Mouse (Mus musculus) kidney, postnatal 36 days (tissue): ENCODE results near the gene Aqp2.

Source experiments
- DNase-seq, 2 experiments: peaks; one replicate each; pipeline ENCODE4 v3.0.0; 2021 to 2022; ENCODE audit warnings: mixed read lengths in 2 of 2

Gene Aqp2

GRCm38 (mm10) chr15:99592177-99592576, 13.3 kb downstream of the Aqp2 start:
- no peak for DNase-seq

DNA sequence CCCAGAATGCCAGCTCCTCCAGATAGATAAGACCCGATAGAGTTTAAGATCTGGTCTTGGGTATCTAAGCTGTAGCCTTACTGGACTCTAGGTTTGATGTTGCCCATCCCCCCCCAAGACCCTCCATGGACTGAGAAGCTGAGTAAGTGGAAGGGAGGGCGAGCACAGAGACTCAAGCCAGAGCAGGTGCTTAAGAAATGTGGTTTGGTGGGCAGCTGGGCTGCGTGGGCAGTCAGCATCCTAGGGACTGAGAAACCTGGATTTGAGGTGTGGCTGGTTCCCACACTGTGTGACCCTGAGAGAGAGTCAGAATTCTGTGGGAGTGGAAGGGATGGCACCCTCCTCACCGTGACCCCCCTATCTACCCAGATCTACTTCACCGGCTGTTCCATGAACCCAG, 14.0 kb downstream of the Aqp2 start:
- no peak for DNase-seq

DNA sequence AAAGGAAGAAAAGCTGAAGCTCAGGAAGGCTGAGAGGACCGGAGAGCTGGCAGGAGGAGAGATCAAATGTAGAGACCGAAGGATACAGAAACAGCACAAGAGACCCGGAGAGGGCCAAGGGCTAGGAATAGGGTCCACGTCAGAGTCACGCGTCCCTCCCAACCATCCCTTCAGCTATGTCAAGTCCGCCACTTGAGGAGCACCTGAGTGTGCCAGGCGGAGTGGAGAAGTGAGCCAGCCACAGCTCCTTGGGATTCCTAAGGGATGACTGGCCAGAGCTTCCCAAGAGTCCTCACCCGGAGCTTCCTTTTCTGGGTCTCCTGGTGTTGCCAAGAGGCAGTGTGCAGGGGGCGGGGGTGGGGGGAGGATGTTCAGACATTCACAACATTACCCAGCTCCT, 16.1 kb downstream of the Aqp2 start:
- no peak for DNase-seq

DNA sequence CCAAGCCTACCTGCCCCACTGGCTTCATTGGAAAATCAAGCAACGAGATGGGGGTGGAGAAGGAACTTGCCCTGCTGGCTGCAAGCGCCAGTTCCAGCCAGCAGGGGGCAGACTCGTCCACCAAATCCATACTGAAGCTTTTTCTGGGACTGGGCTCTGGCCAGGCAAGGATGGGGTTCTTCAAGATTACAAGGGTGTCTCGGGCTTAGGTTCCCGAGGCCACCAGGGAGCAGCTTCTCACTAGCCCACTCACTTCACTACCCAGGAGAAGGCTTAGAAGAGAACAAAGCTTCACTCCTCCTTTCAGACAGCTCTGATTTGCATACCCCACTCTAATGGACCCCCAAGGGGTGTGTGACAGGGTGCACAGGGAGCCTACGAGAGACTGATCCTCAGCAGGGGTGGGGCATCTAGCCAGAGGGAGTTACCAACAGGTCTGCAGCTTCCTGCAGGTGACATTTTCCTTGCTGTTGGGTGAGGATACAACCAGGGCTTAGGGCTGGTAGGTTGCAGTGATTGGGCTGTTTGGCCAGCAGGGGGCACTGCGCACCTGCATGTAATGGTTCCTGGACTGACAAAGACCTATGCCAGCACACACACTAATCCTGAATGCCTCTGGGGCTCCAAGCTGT, 17.3 kb downstream of the Aqp2 start:
- peak; percentile 78 to 91 for DNase-seq

DNA sequence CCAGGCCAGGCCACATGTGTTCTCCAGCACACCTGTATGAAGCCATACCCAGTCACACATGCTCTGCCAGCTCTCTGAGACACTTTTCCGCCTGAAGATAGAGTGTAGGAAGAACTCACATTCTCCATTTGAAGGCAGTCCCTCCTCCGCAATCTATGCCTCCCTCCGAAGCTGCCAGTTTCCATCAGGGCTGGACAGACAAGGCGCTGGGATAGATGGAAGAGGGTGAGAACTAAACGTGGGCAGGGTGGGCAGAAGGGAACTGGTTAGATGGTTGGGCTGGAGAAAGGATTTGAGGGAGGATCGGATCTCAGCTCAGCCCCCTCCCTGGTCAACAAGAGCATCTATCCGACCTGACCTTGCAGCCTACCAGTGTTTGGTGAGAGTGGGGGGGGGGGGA, 18.0 kb downstream of the Aqp2 start:
- DNase-seq: no peak

- DNase-seq: no peak
Observed at GRCm38 (mm10) chr15:99597596-99597995, 18.7 kb downstream of the Aqp2 start.

DNA sequence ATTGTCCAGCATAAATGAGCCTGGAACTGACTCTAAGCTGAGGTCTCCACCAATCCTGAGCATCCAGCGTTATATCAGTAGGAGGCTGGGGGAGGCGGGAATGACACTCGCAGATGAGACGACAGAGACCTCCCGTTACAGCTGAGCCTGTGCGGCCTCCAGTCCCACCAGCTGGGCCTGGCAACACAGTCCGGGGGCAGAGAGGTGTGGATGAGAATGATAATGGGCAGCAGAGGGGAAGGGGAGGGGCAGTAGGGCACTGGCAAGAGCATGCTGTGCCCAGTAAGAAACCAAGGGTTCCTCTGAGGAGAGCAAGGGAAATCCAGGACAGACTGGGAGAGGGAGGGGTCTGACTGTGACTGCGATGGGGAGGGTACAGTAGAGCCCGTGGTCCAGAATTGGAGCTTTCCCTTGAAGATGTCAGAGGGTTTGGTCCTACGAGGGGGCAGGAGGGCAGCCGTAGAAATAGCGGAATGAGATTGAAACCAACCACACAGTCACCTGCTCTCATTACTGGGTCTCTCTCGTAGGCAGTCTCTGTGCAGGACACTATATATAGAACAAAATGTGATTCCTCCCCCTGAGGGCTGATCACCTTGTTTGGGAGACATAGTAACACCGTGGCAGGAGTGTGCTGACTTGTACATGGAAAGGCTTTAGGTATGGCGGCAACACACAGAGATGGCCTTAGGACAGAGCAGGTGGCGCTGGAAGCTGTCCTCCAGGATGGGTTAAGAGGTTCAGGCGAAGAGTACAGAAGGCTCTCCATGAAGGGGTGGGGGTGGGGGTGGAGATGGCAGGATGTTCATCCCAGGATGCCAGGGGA, 20.6 kb downstream of the Aqp2 start:
- DNase-seq: no peak

DNA sequence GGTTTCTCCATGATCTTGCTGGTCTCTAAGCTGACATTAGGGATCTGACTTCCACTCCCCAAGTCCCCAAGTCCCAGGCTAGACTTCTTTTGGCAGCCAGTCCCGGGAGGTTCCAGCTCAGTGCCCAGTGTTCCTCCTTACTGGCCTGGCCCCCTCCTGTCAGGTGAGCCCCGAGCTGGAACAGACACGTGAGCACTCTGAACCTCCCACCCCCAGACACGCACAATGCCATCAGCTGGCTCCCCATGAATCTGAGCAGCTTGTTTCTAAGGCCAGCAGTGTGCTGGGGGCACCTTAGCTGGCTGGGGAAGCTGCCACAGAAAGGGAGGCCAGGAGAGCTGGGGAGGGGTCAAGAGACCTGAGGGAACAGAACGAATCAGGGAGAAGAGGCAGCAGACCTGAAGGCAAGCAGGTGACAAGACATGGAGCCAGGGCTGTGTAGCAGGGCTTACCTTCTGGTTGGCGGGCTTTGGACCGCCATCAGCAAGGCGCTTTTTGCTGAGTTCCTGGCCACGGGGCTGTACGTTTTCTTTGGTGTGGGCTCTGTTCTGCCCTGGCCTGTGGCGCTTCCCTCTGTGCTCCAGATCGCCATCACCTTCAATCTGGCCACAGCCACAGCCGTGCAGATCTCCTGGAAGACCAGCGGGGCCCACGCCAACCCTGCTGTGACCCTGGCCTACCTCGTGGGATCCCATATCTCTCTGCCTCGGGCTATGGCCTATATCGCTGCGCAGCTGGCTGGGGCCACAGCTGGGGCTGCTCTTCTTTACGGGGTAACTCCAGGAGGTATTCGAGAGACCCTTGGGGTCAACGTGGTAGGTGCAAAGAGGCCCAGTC, 22.3 kb downstream of the Aqp2 start, which contains the start of gene Aqp6:
Aqp6 (plus strand) TSS at position 415 of the 837 bp plus-strand sequence.
- DNase-seq: no peak

- no peak for DNase-seq
Observed at GRCm38 (mm10) chr15:99601823-99602120, 22.9 kb downstream of the Aqp2 start.

- DNase-seq: no peak
Observed at GRCm38 (mm10) chr15:99602206-99602820, 23.5 kb downstream of the Aqp2 start.

GRCm38 (mm10) chr15:99603216-99603615, 24.4 kb downstream of the Aqp2 start:
- no peak for DNase-seq

- no peak for DNase-seq
Observed at GRCm38 (mm10) chr15:99605595-99605994, 26.7 kb downstream of the Aqp2 start.

DNA sequence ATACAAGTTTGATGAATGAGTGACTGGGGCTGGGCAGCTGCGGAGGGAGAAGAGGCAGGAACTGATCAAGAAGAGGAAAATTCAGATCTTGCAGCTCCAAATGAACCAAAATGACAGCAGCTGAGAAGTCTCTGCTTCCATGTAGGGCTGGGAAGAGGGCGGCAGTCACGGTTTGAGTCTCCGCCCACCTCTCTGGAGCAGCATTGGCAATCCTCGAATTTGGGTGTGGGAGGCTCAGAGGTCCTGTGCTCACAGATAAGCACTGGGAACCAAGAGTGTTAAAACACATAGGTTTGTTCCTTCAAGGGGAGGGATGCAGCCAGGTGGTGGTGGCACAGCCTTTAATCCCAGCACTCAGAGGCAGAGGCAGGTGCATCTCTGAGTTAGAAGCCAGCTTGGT, 27.7 kb downstream of the Aqp2 start:
- no peak for DNase-seq

DNA sequence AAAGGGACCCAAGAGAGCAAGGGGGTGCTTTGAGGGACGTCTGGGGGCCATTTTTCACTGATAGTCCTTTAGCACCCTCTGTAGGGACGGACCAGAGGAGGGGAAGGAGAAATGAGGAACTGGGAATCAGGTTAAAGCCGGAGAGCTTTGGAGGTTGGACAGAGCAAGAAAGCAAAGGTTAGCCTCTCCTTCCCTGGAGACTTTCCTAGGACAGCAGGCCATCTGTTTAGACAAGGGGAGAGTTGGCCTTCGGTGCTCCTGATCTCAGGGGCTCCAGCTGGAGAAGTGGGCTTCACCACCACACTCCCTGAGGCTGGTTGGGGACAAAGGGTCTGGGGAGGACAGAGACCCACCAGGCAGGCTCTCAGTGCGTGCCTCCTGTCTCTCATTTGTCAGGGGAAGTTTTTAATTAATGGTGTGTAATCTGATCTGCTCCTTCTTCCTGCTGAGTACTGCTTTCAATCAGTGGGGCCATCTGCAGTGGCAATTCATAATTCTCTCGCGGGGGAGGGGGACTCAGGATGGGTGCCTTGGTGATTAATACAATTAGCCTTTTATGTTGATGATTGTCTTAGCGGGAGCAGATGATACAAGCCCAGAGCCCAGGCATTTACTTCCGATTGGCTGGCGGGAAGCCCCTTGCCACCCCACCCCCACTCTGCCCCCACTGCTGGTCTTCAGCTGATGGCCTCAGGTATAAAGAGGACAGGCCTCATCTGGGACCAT, 28.7 kb downstream of the Aqp2 start:
- DNase-seq: no peak

DNA sequence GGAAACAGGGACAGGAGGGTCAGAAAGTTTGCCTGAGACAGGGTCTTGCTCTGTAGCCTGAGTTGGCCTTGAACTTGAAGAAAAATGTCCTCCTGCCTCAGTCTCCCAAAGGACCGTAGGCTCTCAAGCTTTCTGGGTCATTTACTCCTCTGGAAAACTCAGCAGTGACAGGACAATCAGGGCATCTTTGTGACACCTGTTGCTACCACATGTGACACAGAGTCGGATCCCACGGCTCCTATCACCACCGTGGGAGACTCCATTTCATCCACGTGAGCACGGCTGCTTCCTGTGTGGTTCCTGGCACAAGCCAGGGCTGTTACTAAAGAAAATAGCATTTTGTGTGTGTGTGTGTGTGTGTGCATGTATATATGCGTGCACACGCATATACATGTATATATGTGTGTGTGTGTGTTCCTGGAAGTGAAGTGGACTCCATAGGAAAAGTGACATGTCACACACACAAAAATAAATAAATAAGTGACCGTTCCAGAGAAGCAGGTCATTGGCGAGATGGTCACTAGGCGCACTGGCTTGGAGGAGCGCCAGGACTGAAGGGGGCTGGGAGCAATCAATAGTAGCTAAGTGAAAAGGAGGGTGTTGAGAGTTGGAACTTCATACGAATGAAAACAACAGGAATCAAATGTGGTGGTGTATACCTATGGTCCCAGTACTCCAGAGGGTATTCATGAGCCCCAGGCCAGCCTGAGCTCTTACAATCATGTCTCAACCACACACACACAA, 29.7 kb downstream of the Aqp2 start:
- no peak for DNase-seq

DNA sequence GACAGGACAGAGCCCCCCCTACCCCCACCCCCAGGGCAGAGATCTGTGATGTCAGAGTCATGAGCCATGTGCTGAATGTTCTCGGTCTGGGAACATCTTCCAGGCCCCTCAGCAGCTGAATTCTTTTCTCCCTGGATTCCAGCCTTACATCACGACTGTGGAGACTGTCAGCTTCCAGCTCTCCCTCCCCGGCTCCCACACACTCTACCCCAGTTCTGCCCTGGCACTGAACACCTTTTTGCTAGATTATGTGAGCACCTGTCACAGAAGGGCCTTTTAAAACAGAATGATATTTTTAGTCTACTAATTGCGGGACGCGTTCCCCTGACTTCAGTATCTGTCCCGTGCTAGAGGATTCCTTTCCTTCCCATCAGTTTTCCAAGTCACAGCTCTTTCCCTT, 32.7 kb downstream of the Aqp2 start:
- no peak for DNase-seq

DNA sequence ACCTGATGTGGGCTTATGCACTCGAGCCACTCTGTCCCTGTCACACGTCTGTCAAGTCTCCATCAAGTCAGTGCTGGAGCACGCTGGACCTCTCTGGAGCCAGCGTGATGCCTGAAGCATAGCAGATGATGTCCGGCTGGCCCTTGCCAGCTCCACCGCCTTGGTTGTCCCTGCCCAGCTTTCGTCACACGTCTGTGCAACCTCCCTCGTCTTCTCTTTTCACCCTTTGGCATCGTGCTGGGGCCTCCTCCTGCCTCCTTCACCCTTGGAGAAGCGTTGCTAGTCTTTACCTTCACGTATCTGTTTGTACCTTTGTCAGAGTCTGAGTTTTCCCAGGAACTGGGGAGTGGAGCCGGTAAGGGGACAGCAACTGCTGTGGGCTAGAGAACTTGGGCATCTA, 35.4 kb downstream of the Aqp2 start:
- DNase-seq: no peak

DNA sequence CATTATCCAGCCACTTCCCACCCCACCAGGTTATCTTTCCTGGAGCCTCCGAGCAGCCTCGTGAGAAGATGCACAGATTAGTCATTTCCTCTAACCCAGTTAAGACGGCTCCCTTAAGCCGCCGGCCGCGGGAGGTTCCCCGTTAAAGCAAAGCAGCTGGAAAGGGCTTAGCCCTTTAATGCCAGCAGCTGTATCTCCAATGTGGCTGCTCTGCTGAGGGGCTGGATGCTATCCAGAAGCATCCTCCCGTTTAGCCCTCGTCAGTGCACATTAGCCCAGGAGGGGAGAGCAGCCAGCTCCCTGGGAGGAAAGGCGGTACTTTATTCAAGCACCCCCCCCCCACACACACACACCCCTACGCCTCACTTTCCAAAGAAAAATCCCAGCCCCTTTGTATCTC, 35.9 kb downstream of the Aqp2 start:
- DNase-seq: peak in 1 of 2 experiments; percentile 17

DNA sequence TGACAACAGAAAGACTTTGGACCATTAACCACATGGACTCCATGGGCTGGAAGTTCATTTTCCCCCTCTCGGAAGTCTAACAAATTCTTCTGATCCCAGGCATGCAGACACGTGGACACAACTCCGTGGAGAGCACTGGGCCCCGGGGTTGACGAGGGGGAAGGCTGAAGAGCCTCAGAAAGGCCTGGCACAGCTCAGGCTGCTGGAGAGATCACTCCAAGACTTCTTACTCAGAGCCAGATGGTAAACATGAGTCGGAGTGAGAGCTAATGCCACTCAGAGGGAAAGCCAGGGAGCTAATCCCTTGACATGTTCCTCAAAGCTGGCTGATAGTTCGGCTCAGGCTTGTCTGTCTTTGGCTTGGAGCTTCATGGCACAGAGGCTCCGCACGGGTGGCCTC, 36.4 kb downstream of the Aqp2 start:
- DNase-seq: no peak

DNA sequence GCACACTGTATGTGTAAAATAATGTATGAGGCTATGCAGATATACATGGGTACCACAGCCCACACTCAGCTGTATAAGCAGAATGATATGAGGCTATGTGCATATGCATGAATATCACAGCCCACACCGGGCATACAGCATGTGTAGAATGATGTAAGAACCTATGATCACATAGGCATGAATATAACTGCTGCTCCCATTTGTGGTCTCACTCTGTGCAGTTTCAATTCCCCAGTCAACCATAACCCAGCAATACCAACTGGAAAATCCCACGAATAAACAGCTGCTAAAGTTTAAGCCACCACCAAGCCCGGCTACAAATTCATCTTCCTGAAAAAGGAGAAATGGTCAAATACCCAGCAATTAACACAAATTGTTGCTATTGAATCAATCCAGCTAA, 39.7 kb downstream of the Aqp2 start:
- DNase-seq: no peak

DNA sequence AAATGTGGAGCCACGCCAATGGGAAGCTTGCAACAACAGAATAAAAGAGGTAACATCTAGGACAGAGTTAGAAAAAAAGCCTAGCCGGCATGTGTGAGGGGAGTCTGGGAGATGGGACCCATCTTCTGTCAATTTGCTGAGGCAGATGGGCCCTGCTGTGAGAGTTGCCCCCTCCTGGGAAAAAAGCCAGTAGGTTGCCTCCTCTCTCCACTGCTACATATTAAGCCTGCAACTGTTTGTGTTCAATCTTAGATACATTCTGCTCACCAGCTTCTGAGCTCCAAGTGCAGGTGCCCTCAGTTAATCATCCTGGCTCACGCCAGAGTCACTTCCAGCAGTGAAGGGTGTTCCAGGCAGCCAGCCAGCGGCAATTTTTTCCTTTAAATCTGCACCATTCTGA, 41.0 kb downstream of the Aqp2 start:
- DNase-seq: no peak

DNA sequence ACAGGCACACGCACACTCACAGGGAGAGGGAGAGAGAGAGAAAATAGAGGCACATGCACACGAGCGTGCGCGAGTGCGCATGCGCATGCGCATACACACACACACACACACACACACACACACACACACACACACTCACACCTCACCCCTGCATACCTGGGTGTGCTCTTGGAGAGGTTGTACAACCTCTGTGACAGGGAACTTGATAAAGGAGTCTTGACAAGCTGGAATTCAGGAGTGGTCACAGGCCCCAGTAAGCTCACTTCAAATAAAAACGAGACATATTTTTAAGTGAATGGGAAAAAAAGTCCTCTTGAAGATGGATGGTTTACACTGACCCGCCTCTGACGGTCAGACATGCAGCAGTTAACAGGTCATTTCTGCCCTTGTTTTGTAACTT, 43.2 kb downstream of the Aqp2 start:
- DNase-seq: no peak
